In genomic region chr10:76721746-76722145, GRCm38 (mm10) we compare ENCODE assay signal across 19 mouse cellular contexts. TPM values are rescaled to one million over a fixed set of nuclear protein-coding genes. Genes with fewer than 3 reads are reported as not detected.
"Had no signal": no experiment of that assay in that cellular context is flagged by ENCODE, and none has a peak within 500 bp of the region (broad histone marks: within the 10 kb centered on the region; RNA-seq: fewer than 3 reads in every experiment).

No protein-coding gene starts in this region.

- H3K4me1 ChIP-seq: midbrain, embryonic 13.5 days; midbrain, embryonic 15.5 days; stomach, embryonic 15.5 days had no signal

- H3K27ac ChIP-seq: lung, embryonic 15.5 days; macrophage; midbrain, embryonic 13.5 days; midbrain, embryonic 15.5 days; neural tube, embryonic 12.5 days; stomach, embryonic 15.5 days; stomach, postnatal 0 days had no signal

- H3K27me3 ChIP-seq: lung, embryonic 15.5 days; midbrain, embryonic 13.5 days; midbrain, embryonic 15.5 days; neural tube, embryonic 12.5 days; stomach, embryonic 15.5 days had no signal

- ATAC-seq: lung, postnatal 0 days; midbrain, embryonic 13.5 days; midbrain, embryonic 15.5 days had no signal

- H3K4me3 ChIP-seq: lung, embryonic 15.5 days; megakaryocyte, embryonic 14.5 days; midbrain, embryonic 13.5 days; midbrain, embryonic 15.5 days; neural tube, embryonic 12.5 days; stomach, embryonic 15.5 days had no signal

- H3K4me2 ChIP-seq: lung, embryonic 15.5 days; midbrain, embryonic 11.5 days; midbrain, embryonic 13.5 days; midbrain, embryonic 15.5 days; neural tube, embryonic 12.5 days; stomach, embryonic 15.5 days had no signal

- H3K9me3 ChIP-seq: lung, embryonic 15.5 days; megakaryocyte, embryonic 14.5 days; midbrain, embryonic 13.5 days; midbrain, embryonic 15.5 days; neural tube, embryonic 12.5 days; stomach, embryonic 15.5 days had no signal

- DNase-seq: lung, adult 2 months; lung, postnatal 14 days; lung, postnatal 36 days; right cerebral cortex, postnatal 14 days; thymus, adult 2 months; thymus, postnatal 25 days had no signal

- H3K9ac ChIP-seq: lung, embryonic 15.5 days; midbrain, embryonic 13.5 days; midbrain, embryonic 15.5 days; neural tube, embryonic 12.5 days; stomach, embryonic 15.5 days had no signal

- H3K36me3 ChIP-seq: midbrain, embryonic 13.5 days; midbrain, embryonic 15.5 days; neural tube, embryonic 12.5 days had no signal

RNA-seq across cellular contexts. Expression of gene Col6a1, which starts 4.2 kb away (rescaled TPM):
- total RNA-seq: megakaryocyte progenitor cell, adult 5-6 weeks; monocyte, adult 5-6 weeks; neutrophil, adult 5-6 weeks had no signal
